In the genomic region with DNA sequence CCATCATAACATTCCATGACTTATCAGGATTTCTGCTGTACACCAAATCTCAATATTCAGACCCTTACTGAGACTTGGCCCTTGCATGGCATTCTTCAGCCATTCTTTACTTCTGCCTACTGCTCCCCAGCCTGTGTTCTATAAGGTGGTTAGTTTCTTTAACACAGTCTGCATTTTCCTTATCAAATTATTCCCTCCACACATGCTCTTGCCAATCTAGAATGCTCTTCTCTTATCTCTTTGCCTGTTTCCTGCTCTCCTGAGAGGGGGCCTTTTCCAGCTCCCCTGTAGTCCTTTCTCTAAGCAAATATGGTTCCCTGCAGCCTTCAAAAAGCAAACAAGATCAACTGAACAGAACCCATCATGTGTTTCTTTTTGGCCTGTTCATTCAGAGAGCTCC, we compare ENCODE assay signal across 23 mouse cellular contexts. TPM values are rescaled to one million over a fixed set of nuclear protein-coding genes. Genes with fewer than 3 reads are reported as not detected.
A peak's percentile ranks its signal among the peaks of the same experiment; 100 is the strongest.
DNase-seq lines count a peak whose midpoint lies in the region; ATAC-seq lines count a peak whose summit lies in the region.
"Had no signal": no experiment of that assay in that cellular context is flagged by ENCODE, and none has a peak within 500 bp of the region (broad histone marks: within the 10 kb centered on the region; RNA-seq: fewer than 3 reads in every experiment).

No protein-coding gene starts in this region.

- H3K36me3 ChIP-seq in liver, embryonic 13.5 days: no peaks in the 10 kb centered on the region
- H3K36me3 ChIP-seq: embryonic facial prominence, embryonic 10.5 days; embryonic facial prominence, embryonic 12.5 days; forebrain, embryonic 10.5 days; forebrain, embryonic 12.5 days had no signal

- no peak overlapping the region for H3K4me3 ChIP-seq in liver, embryonic 13.5 days (replicated peaks)
- H3K4me3 ChIP-seq: embryonic facial prominence, embryonic 10.5 days; embryonic facial prominence, embryonic 12.5 days; forebrain, embryonic 10.5 days; forebrain, embryonic 12.5 days had no signal

- H3K9me3 ChIP-seq in liver, embryonic 13.5 days (replicated peaks): no peaks in the 10 kb centered on the region
- H3K9me3 ChIP-seq: embryonic facial prominence, embryonic 10.5 days; embryonic facial prominence, embryonic 12.5 days; forebrain, embryonic 10.5 days; forebrain, embryonic 12.5 days had no signal

- peaks cover 14% of the 10 kb centered on the region for H3K4me1 ChIP-seq in liver, embryonic 13.5 days (replicated peaks)
- H3K4me1 ChIP-seq: embryonic facial prominence, embryonic 10.5 days; embryonic facial prominence, embryonic 12.5 days; forebrain, embryonic 10.5 days; forebrain, embryonic 12.5 days had no signal

- H3K4me2 ChIP-seq in liver, embryonic 13.5 days: no peak overlapping the region
- H3K4me2 ChIP-seq: embryonic facial prominence, embryonic 12.5 days; forebrain, embryonic 12.5 days had no signal

- no peak overlapping the region for H3K9ac ChIP-seq in liver, embryonic 13.5 days
- H3K9ac ChIP-seq: embryonic facial prominence, embryonic 12.5 days; forebrain, embryonic 12.5 days had no signal

- H3K27me3 ChIP-seq in liver, embryonic 13.5 days: no peaks in the 10 kb centered on the region
- H3K27me3 ChIP-seq: embryonic facial prominence, embryonic 12.5 days; forebrain, embryonic 12.5 days; Patski had no signal

- peak; percentile 54; the same call in 1 of the 2 replicates for ATAC-seq in liver, embryonic 13.5 days (ENCODE audit: low read depth)
- ATAC-seq in megakaryocyte-erythroid progenitor cell, adult 5-6 weeks (replicated peaks; ENCODE audit: low FRiP score, low TSS enrichment, poor library complexity, severe bottlenecking): peak; percentile 49; the same call in 1 of the 2 replicates
- ATAC-seq in erythroid progenitor cell, adult 5-6 weeks (replicated peaks; ENCODE audit: low FRiP score, poor library complexity, severe bottlenecking): no peak
- ATAC-seq: activated CD4-positive, CD25-positive, alpha-beta regulatory T cell, adult 4 months; forebrain, embryonic 14.5 days; forebrain, embryonic 16.5 days; Patski had no signal

- no peak overlapping the region for H3K27ac ChIP-seq in liver, embryonic 13.5 days
- H3K27ac ChIP-seq: embryonic facial prominence, embryonic 10.5 days; embryonic facial prominence, embryonic 12.5 days; forebrain, embryonic 10.5 days; forebrain, embryonic 12.5 days had no signal

- DNase-seq in heart, adult 11 months: peak; percentile 50
- no peak for DNase-seq in heart, postnatal 4 days
- DNase-seq in liver, embryonic 13.5 days: no peak
- no peak for DNase-seq in liver
- DNase-seq: adrenal gland, adult 8-10 months; adrenal gland, postnatal 14 days; adrenal gland, postnatal 36 days; B cell, adult 2 months; cerebellum, adult 11-12 months; cerebellum, adult 2 months; cerebellum, adult 9-10 months; cerebellum, postnatal 10 days; cerebellum, postnatal 25 days had no signal

RNA-seq across cellular contexts. Expression of a gene that starts 20.2 kb away (rescaled TPM):
- total RNA-seq in heart, postnatal 4 days (2021): 10 to 100 TPM; 24.7 to 25.4 TPM
- polyA plus RNA-seq in liver, embryonic 13.5 days (2015; fragmentation: Nextera tagmentation; extraction: Ambion mirVana): 3.4 and 4.1 TPM in 2 replicates
- total RNA-seq in megakaryocyte-erythroid progenitor cell, adult 5-6 weeks (2014; fragmentation: Nextera tagmentation): 0.85 and 2.1 TPM in 2 replicates
- 4.3 TPM in 1 of 2 replicates, not detected in the other for total RNA-seq in megakaryocyte-erythroid progenitor cell, adult 5-6 weeks (2017)
- total RNA-seq in erythroid progenitor cell, adult 5-6 weeks (2015; ENCODE audit: low replicate concordance): not detected in 2 replicates
- total RNA-seq in erythroid progenitor cell, adult 5-6 weeks (2017; ENCODE audit: low replicate concordance): 2.1 TPM in 1 of 2 replicates, not detected in the other

Comparison
In these comparisons a context has a peak if more than half of its experiments do, and no peak if none do; other contexts are left out.
1. RNA of a gene that starts 20.2 kb away (total RNA-seq): 24.7 to 25.4 TPM in heart, postnatal 4 days; 2.1 TPM in erythroid progenitor cell, adult 5-6 weeks and 0.85 to 4.3 TPM in megakaryocyte-erythroid progenitor cell, adult 5-6 weeks; every median in the first group is over 4 times any median in the second.